Mouse (Mus musculus): ENCODE measurements around the gene Sec14l2. TPM values are rescaled to one million over a fixed set of nuclear protein-coding genes. Genes with fewer than 3 reads are reported as not detected.

The Sec14l2 gene
- polyA plus RNA-seq, 1 experiment from 2014 or later = 1.7 TPM

DNA sequence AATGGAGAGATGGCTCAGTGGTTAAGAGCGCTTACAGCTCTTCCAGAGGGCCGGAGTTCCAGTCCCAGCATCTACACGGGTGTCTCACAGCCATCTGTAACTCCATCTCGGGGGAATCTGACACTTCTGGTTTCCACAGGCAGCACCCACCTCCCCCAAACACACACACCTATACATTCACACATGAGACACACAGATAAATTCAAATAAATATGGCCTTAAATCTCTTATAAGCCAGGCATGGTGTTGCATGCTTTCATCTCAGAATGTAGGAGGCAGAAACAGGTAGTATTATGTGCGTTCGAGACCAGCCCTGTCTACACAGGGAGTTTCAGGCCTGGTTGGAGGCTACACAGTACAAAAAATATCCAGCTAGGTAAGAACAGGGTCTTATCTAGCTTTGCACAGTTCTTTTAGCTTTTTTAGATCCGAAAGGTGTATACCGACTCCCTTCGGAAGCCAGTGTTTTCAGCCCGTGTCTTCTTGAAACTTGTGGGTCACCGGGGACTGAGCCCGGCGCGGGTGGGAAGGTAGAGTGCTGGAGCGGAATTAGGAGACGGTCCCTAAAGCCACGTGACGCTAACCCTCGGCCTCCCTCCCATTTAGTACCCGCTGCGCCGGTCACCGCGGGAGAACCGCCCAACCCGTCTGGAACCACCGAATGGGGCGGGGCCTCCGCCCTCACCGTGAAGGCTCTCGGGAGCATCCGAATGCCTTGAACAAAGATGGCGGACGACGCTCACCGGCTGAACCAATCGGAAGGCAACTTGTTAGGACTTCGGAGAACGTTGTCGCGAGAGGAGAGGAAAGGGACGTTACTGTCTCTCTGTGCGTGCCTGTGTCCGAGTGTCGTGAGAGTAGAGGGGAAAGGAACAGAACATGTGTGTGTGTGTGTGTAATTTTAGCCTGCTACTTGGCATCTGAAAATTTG, 26.9 kb downstream of the Sec14l2 start:
- Histone ChIP-seq H3K4me2 (ENCODE audit: low read depth, low read length) (peak overlapping the region; percentile 85), H3K4me1 (ENCODE audit: control insufficient read depth, insufficient read depth, low read length) (peaks cover 16% of the 10 kb centered on the region), H3K27me3 (replicated peaks; ENCODE audit: control insufficient read depth, insufficient read depth, low read length) (no peaks in the 10 kb centered on the region), H3K27ac (ENCODE audit: low read length) (peak overlapping the region; percentile 80), H3K36me3 (ENCODE audit: control insufficient read depth, insufficient read depth, low read length) (peaks cover 11% of the 10 kb centered on the region), H3K4me3 (ENCODE audit: low read length) (peak overlapping the region; percentile 52), H3K9ac (ENCODE audit: low read depth, low read length) (peak overlapping the region; percentile 75), H3K9me3 (ENCODE audit: control insufficient read depth, low read length) (0 out of 2 replicates have a peak, but pooled peaks cover 3% of the 10 kb centered on the region)
- peak; percentile 92 for ATAC-seq
- 3% methylated on average over 45 of the region's 45 CpGs for WGBS

DNA sequence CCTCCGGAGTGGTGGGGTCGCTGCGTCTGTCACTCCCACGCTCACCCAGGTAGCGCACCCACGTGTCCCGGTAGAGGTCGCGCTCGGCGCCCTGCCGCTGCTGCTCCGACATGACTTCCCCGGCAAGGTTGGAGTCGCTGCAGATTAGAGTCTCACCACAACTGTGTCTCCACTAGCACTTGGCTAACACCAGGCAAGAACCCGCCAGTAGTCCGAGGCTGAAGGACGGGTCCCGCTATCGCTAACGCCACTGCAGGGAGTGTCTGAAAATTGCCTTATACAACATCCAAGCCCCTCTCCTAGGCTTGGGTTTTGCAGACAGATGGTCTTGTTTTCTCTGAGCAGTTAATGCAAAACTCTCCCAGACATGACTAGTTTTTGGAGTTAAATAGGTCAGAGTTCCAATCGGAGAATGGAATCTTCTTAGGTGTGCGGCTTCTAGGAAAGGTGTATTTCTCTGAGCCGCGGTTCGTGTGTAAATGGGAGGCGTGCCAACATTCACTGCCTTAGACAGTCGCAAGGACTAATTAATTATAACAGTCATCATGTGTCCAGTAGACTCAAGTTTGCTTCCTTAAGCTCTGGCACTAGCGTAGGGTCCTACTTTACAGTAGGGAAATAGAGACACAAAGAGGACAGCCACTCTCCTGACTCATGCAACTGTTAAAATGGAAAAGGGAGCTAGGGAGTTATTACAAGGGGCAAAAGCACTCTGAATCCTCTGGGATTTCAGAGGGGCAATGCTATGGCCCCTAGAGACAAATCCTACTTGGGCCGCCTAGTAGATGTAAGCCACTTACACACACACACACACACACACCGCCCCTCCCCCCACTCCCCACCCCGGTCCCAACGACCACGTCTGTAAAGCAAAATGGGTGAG, 27.8 kb downstream of the Sec14l2 start, which contains the start of gene Mtfp1:
Mtfp1 (minus strand) TSS at position 275 of the 883 bp plus-strand sequence.
- WGBS = 7% methylated on average over 32 of the region's 34 CpGs
- peaks cover 16% of the 10 kb centered on the region for H3K4me1 ChIP-seq (ENCODE audit: control insufficient read depth, insufficient read depth, low read length)
- ATAC-seq = peak; percentile 11

DNA sequence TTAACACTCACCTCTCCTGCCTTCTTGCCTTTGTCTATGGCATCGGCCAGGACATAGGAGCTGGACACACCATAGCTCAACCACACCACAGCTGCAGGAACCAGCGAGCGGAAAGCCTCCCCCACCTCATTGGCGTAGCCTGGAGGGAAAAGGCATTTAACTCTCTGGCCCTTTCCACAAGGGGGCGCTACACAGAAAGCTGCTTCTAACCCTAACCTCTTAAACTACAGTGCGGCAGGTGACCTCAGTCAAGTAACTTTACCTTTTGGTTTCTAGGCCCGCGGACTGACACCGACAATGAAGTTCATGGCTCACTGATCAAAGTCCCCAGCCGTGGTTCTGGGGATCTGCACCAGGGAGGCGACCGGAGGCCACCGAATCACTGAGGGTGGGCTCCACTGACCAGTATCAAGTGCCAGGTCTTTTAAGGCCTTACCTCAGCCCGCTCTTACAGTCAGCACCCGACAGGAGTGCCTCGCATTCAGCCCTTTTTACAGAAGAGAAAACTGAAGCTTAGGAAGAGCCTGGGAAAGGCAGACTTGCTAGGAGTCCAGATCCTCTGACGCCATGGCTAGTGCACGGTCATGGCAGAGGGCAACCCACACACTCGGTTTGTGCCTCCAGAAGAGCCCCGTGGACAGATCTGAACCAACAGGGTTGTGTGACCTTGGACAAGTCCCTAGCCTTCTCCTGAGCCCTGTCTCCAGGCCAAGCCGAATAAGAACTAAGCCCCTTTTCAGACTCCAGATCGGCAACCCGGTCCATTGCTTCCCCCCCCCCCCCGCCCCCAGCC, 28.6 kb downstream of the Sec14l2 start:
- Histone ChIP-seq H3K4me1 (ENCODE audit: control insufficient read depth, insufficient read depth, low read length) (peaks cover 16% of the 10 kb centered on the region), H3K9me3 (ENCODE audit: control insufficient read depth, low read length) (peaks cover 10% of the 10 kb centered on the region; the same call in 1 of the 2 replicates), H3K4me2 (ENCODE audit: low read depth, low read length) (peak overlapping the region; percentile 65), H3K36me3 (ENCODE audit: control insufficient read depth, insufficient read depth, low read length) (peaks cover 19% of the 10 kb centered on the region), H3K27me3 (replicated peaks; ENCODE audit: control insufficient read depth, insufficient read depth, low read length) (no peaks in the 10 kb centered on the region), H3K9ac (ENCODE audit: low read depth, low read length) (peak overlapping the region; percentile 74), H3K27ac (ENCODE audit: low read length) (peak overlapping the region; percentile 86), H3K4me3 (ENCODE audit: low read length) (peak overlapping the region; percentile 64)
- WGBS = 7% methylated on average over 23 of the region's 24 CpGs
- ATAC-seq = peak; percentile 14

More for the DNA sequence above, 27.8 kb downstream of the Sec14l2 start, which contains the start of gene Mtfp1:
- H3K4me2 ChIP-seq (ENCODE audit: low read depth, low read length) = peak within 1 kb of the TSS; percentile 65
- peak within 1 kb of the TSS; percentile 74 for H3K9ac ChIP-seq (ENCODE audit: low read depth, low read length)
- H3K4me3 ChIP-seq (ENCODE audit: low read length) = peak within 1 kb of the TSS; percentile 64
- H3K27ac ChIP-seq (ENCODE audit: low read length) = peak within 1 kb of the TSS; percentile 86
- H3K36me3 ChIP-seq (ENCODE audit: control insufficient read depth, insufficient read depth, low read length) = peaks cover 19% of the 10 kb centered on the region
- no peaks in the 10 kb centered on the region for H3K27me3 ChIP-seq (replicated peaks; ENCODE audit: control insufficient read depth, insufficient read depth, low read length)
- peaks cover 10% of the 10 kb centered on the region; the same call in 1 of the 2 replicates for H3K9me3 ChIP-seq (ENCODE audit: control insufficient read depth, low read length)

DNA sequence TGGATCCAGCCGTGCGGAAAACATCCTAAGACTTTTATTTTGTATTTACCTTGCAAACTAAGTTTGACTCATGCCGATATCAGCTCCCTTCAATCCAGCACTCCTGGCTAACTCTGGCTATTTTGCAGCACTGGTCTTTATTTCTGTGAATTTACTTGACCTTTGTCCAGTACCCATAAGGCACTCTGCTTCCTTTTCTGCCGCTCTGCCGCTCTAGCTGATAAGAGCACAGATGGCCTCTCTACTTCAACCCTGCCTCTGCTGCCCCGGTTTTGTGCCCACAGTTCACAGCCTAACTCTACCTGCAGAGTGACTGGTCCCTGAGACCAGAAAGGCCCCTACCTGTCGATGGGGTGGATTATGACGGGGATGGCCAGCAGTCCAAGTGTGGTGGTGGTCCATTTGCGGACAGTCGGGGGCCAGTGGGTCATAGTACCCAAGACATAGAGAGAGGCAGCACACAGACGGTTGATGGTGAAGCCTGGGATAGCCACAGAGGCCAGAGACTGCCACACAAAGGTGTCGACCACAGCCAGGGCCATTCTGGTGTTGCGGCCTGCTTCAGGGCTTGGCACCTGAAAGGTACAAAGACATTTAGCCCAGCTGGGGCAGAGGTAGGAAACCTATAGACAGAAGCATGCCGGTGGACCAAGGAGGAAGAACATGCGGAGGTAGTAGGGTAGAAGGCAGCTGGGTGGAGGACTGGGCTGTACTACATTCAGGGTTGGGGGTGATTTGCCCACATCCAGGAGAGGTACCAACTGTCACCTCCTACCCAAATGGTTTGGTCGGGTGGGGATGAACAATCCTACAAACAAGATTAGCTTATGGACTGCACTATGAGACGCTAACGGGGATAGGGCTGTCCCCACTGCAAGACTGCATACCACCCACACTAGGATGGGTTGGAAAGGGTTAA, 29.5 kb downstream of the Sec14l2 start:
- no peaks in the 10 kb centered on the region for H3K27me3 ChIP-seq (replicated peaks; ENCODE audit: control insufficient read depth, insufficient read depth, low read length)
- peaks cover 10% of the 10 kb centered on the region; the same call in 1 of the 2 replicates for H3K9me3 ChIP-seq (ENCODE audit: control insufficient read depth, low read length)
- H3K4me2 ChIP-seq (ENCODE audit: low read depth, low read length) = peak overlapping the region; percentile 65
- peaks cover 19% of the 10 kb centered on the region for H3K36me3 ChIP-seq (ENCODE audit: control insufficient read depth, insufficient read depth, low read length)
- peak overlapping the region; percentile 86 for H3K27ac ChIP-seq (ENCODE audit: low read length)
- peak; percentile 3; the same call in 1 of the 2 replicates for ATAC-seq
- peak overlapping the region; percentile 64 for H3K4me3 ChIP-seq (ENCODE audit: low read length)
- peak overlapping the region; percentile 41; the same call in 1 of the 2 replicates for H3K9ac ChIP-seq (ENCODE audit: low read depth, low read length)
- 73% methylated on average over 18 of the region's 18 CpGs for WGBS
- peaks cover 16% of the 10 kb centered on the region for H3K4me1 ChIP-seq (ENCODE audit: control insufficient read depth, insufficient read depth, low read length)

DNA sequence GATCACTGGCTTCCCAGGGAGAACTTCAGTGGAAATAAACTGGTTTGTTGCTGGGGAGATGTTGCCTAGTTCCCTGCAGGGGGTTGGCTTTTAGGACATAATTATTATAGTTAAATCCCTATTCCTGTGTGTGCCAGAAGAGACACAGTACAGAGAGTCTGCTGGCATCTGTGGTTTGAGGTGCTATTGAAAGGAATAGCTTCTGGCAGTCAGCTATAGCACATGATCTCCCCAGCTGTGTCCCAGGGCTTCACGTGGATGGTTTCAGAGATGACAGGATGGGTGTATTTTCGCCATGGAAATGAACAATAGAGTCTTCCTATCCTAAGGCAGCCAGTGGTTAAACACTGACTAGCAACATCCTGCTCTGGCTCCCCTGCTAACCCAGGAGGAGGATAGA, 35.9 kb downstream of the Sec14l2 start:
- H3K9ac ChIP-seq (ENCODE audit: low read depth, low read length) = no peak overlapping the region
- 51% methylated on average over 2 of the region's 2 CpGs for WGBS
- H3K4me3 ChIP-seq (ENCODE audit: low read length) = no peak overlapping the region
- peaks cover 16% of the 10 kb centered on the region for H3K36me3 ChIP-seq (ENCODE audit: control insufficient read depth, insufficient read depth, low read length)
- H3K9me3 ChIP-seq (ENCODE audit: control insufficient read depth, low read length) = peaks cover 10% of the 10 kb centered on the region; the same call in 1 of the 2 replicates
- H3K27ac ChIP-seq (ENCODE audit: low read length) = no peak overlapping the region
- no peak for ATAC-seq
- no peaks in the 10 kb centered on the region for H3K27me3 ChIP-seq (replicated peaks; ENCODE audit: control insufficient read depth, insufficient read depth, low read length)
- no peak overlapping the region for H3K4me2 ChIP-seq (ENCODE audit: low read depth, low read length)
- H3K4me1 ChIP-seq (ENCODE audit: control insufficient read depth, insufficient read depth, low read length) = no peaks in the 10 kb centered on the region

DNA sequence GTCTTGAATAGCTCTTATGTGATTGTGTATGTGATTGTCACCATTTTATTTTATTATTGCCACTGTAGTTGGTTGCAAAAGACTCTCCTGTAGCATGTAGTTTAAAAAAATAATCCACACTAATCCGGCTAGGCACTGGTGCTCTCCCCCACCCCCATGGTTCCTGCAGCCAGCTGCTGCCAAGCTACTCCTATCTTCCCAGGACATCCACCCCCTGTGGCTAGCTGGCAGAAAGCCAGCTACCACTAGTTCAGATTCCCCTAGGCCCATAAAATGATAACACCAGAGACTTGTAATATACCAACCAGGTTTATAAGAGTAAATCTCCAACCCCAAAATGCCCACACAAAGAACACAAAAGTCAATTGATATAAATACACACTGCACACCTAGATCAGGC, 37.0 kb downstream of the Sec14l2 start:
- no peak overlapping the region for H3K4me2 ChIP-seq (ENCODE audit: low read depth, low read length)
- no peak overlapping the region for H3K27ac ChIP-seq (ENCODE audit: low read length)
- no peak for ATAC-seq
- H3K4me3 ChIP-seq (ENCODE audit: low read length) = no peak overlapping the region
- peaks cover 7% of the 10 kb centered on the region for H3K36me3 ChIP-seq (ENCODE audit: control insufficient read depth, insufficient read depth, low read length)
- peaks cover 6% of the 10 kb centered on the region; the same call in 1 of the 2 replicates for H3K9me3 ChIP-seq (ENCODE audit: control insufficient read depth, low read length)
- no peak overlapping the region for H3K9ac ChIP-seq (ENCODE audit: low read depth, low read length)
- WGBS = 50% methylated on average over 1 of the region's 1 CpGs
- no peaks in the 10 kb centered on the region for H3K27me3 ChIP-seq (replicated peaks; ENCODE audit: control insufficient read depth, insufficient read depth, low read length)
- no peaks in the 10 kb centered on the region for H3K4me1 ChIP-seq (ENCODE audit: control insufficient read depth, insufficient read depth, low read length)

DNA sequence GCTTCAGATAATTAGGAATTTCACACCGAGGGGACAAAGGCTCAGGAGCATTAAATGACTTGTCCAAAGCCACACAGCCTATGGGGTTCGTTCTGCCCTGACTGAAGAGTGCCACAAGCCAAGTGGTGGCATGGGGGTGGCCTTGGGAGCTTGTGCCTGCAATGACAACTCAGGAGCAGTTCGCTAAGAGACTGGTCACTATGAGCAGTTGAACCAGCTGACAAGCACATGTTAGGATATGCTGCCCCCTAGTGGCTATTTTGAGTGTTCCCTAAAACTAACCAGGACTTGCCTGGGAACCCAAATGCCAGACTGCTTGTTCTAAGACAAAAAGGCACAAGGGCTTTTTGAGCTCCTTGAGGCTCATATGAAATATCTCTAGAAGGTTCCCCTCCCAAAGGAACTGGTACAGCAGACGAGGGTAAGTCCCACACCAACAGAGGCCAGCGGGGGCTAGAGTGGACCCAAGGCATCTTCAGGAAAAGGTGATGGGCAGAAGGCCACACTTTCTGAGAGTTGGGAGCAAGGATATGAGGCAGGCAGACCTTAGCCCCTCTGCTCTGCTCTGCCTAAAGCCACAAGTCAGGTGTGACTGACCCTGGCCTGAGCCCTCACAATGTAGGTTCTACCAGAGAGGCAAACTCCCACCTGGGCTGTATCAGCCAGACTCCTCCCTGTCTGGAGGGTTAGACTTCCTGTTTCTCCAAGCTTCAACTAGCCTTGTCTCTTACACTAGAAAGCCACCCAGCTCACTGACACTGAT, 39.7 kb downstream of the Sec14l2 start:
- no peak for ATAC-seq
- Histone ChIP-seq H3K4me1 (ENCODE audit: control insufficient read depth, insufficient read depth, low read length) (no peaks in the 10 kb centered on the region), H3K27ac (ENCODE audit: low read length) (no peak overlapping the region), H3K9ac (ENCODE audit: low read depth, low read length) (no peak overlapping the region), H3K36me3 (ENCODE audit: control insufficient read depth, insufficient read depth, low read length) (no peaks in the 10 kb centered on the region), H3K4me2 (ENCODE audit: low read depth, low read length) (no peak overlapping the region), H3K9me3 (ENCODE audit: control insufficient read depth, low read length) (no peaks in the 10 kb centered on the region), H3K27me3 (replicated peaks; ENCODE audit: control insufficient read depth, insufficient read depth, low read length) (no peaks in the 10 kb centered on the region), H3K4me3 (ENCODE audit: low read length) (no peak overlapping the region)
- 29% methylated on average over 5 of the region's 5 CpGs for WGBS
